Mouse (Mus musculus): ENCODE measurements around the gene Marveld3. TPM values are rescaled to one million over a fixed set of nuclear protein-coding genes. Genes with fewer than 3 reads are reported as not detected.

The Marveld3 gene
- polyA plus RNA-seq, 1 experiment from 2014 or later: 1.7 TPM

DNA sequence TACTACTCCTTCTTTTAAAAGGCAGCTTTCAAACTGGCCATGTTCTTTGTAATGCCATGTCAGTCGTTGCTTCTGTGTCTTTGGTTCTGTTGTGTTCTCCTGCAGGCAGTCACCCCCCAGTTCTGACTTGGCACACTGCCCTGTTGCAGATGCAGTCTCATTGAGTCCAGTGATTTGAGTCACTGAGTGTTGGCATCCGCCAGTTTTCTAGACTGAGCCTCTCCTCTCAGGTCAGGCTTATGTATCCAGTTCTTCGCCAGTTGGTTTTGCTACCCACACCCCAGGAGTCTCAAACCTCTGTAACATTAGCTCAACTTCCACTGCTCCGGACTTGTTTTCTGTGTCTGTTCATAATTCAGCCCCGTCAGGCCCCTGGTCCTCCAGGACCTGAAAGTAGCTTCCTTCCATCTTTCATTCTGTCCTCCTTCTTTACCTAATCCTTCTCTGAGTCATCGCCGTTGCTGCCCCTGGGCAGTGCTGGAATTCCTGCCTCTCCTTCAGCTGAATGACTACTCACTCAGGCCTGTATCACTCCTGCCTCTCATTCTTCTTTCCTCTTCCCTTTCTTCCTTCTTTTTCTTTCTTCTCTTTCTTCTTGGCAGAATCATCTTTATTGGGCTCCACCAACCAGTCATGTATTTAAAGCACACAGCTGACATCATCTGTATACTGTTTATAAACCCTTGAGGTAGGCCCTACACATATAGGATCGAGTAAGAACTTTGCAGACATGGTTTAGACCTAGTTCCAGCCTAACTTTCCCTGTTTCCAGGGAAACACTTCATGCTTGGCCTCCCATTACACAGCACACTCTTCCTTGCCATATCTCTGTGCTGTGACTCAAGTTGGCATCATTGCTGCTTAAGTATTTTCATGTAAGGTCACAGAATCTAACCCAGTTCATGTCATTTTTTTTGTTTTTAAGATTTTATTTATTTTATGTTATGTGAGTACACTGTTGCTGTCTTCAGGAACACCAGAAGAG, 41.3 kb downstream of the Marveld3 start:
- no peak for ATAC-seq (ENCODE audit: low FRiP score)
- no peaks in the 10 kb centered on the region for H3K4me1 ChIP-seq
- H3K4me3 ChIP-seq (replicated peaks): no peak overlapping the region
- no peak overlapping the region for H3K9ac ChIP-seq
- WGBS: 90% methylated on average over 8 of the region's 8 CpGs
- H3K27me3 ChIP-seq: no peaks in the 10 kb centered on the region
- H3K9me3 ChIP-seq: no peaks in the 10 kb centered on the region
- H3K36me3 ChIP-seq (replicated peaks): peaks cover 44% of the 10 kb centered on the region
- H3K4me2 ChIP-seq: no peak overlapping the region
- no peak overlapping the region for H3K27ac ChIP-seq

DNA sequence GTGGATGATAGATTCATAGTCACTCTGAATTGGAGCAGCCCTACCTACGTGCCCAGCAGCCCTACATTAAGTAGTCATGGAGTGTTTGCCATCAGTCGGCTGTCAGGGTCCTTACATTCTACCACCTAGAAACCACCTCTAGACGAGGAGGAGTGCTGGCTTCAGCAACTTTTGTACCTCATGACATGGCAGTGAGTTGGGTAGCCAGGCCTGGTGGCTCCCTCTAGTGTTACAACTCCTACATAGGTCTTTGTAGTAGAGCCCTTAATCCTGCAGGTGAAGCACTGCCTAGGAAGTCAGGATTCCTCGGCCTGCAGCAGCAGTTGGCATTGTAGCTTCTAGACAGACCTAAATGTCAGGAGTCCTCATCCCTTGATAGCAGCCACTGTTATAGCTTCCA, 44.7 kb downstream of the Marveld3 start:
- WGBS: 56% methylated on average over 4 of the region's 4 CpGs
- Histone ChIP-seq H3K27me3 (no peaks in the 10 kb centered on the region), H3K27ac (no peak overlapping the region), H3K9me3 (no peaks in the 10 kb centered on the region), H3K4me3 (replicated peaks) (no peak overlapping the region), H3K4me1 (no peaks in the 10 kb centered on the region), H3K36me3 (replicated peaks) (peaks cover 55% of the 10 kb centered on the region), H3K4me2 (no peak overlapping the region), H3K9ac (no peak overlapping the region)
- no peak for ATAC-seq (ENCODE audit: low FRiP score)

DNA sequence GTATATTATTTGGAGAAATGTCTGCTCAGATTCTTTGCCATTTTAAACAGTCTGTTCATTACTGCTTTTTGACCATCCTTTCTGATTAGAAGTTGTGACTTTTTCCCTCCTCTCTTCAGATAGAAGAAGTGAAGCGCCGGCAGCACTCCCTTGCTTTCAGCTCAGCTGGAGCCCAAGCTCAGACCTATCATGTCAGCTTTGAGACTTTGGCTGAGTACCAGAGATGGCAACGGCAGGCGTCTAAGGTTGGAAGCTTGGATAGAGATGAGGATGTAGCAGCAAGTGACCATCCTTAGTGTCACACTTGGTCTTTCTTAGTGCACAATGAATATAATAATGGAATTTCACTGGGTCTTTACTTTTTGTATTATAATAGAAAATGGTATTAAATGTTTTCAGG, 54.6 kb downstream of the Marveld3 start:
- peaks cover 32% of the 10 kb centered on the region for H3K36me3 ChIP-seq (replicated peaks)
- H3K9ac ChIP-seq: no peak overlapping the region
- H3K4me1 ChIP-seq: no peaks in the 10 kb centered on the region
- H3K27me3 ChIP-seq: no peaks in the 10 kb centered on the region
- H3K27ac ChIP-seq: no peak overlapping the region
- H3K4me3 ChIP-seq (replicated peaks): no peak overlapping the region
- H3K4me2 ChIP-seq: no peak overlapping the region
- 91% methylated on average over 4 of the region's 4 CpGs for WGBS
- H3K9me3 ChIP-seq: no peaks in the 10 kb centered on the region
- no peak for ATAC-seq (ENCODE audit: low FRiP score)

DNA sequence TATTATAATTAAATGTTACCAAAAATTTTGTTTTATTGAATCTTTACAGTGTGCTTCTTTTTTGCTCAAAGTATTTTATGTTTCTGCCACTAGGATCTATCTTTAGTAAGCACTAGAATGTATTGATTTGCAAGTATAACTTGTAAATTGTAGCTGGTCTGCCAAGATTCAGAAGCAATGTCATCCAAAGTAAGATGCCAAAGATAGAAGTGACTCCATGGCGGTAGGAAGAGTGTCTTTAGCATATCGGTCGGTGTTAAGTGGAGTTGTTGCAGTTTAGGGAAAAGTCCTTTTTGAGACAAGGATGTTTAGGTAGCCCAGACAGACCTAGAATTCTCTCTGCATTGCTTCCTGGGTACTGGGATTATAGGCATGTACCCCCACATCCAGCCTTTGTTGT, 55.1 kb downstream of the Marveld3 start:
- ATAC-seq (ENCODE audit: low FRiP score): no peak
- WGBS: 93% methylated on average over 3 of the region's 3 CpGs

DNA sequence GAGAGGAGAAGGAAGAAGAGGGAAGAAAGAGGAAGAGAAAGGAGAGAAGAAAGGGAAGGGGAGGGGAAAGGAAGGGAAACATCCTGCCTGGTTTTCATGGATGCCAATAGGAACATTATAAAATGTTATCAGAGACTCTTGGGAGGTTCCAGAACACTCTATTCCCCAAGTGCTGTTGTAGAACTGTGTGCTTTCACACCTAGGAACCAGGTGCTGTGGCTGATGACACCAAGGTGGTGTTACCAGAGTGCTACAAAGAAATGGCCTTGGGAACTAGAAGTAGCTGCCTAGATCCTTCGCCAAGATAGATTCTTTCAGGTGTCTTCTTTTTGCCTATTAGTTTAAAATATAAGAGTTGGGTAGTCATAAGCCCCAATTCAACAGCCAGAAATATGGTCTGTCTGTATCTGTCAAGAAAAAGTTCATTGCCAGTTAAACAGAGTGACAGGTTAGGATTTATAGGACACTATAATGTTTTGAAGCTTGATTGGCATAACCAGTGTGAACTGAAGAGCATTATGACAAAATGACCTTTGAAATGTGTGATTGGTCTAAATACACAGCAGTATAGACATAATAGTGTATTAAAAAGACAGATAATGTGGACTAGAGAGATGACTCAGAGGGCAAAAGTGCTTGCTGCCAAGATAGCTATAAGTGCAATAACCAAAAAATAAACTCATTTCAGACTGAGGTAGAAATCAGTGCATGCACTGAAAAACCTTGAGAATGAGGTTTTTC, 56.9 kb downstream of the Marveld3 start:
- Histone ChIP-seq H3K36me3 (replicated peaks) (peaks cover 35% of the 10 kb centered on the region), H3K27me3 (no peaks in the 10 kb centered on the region), H3K27ac (no peak overlapping the region), H3K9ac (no peak overlapping the region), H3K4me2 (no peak overlapping the region), H3K4me3 (replicated peaks) (no peak overlapping the region), H3K4me1 (no peaks in the 10 kb centered on the region), H3K9me3 (no peaks in the 10 kb centered on the region)
- 94% methylated on average over 1 of the region's 1 CpGs for WGBS
- ATAC-seq (ENCODE audit: low FRiP score): no peak

More for the DNA sequence above, 55.1 kb downstream of the Marveld3 start:
- no peak overlapping the region for H3K27ac ChIP-seq
- H3K4me3 ChIP-seq (replicated peaks): no peak overlapping the region
- no peaks in the 10 kb centered on the region for H3K9me3 ChIP-seq
- no peak overlapping the region for H3K4me2 ChIP-seq
- H3K27me3 ChIP-seq: no peaks in the 10 kb centered on the region
- no peak overlapping the region for H3K9ac ChIP-seq
- no peaks in the 10 kb centered on the region for H3K4me1 ChIP-seq
- H3K36me3 ChIP-seq (replicated peaks): peaks cover 30% of the 10 kb centered on the region

DNA sequence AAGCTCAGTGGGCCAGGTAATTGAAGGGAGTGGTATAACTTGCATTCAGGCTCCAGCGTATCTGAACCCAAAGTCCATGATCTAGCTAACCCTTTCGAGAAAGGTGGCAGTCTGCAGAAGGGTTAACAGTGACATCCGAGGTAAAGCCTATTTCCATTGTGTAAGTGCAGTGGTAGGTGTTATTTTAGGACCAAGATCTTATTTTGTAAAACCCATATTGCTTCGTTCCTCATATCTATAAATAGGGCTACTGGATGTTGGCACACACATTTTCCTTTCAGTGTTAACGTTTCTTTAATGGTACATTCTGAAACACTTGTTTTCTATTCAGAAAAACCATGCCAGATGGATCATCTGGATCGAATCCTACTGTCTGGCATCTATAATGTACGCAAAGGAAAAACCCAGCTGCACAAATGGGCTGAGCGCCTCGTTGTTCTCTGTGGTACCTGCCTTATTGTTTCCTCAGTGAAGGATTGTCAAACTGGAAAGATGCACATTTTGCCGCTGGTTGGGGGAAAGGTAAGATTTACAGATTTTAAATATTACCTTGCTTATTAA, 58.0 kb downstream of the Marveld3 start:
- no peaks in the 10 kb centered on the region for H3K27me3 ChIP-seq
- H3K4me2 ChIP-seq: no peak overlapping the region
- H3K27ac ChIP-seq: no peak overlapping the region
- no peak overlapping the region for H3K9ac ChIP-seq
- H3K36me3 ChIP-seq (replicated peaks): peaks cover 25% of the 10 kb centered on the region
- H3K9me3 ChIP-seq: no peaks in the 10 kb centered on the region
- ATAC-seq (ENCODE audit: low FRiP score): no peak
- 87% methylated on average over 10 of the region's 10 CpGs for WGBS
- H3K4me3 ChIP-seq (replicated peaks): no peak overlapping the region
- H3K4me1 ChIP-seq: no peaks in the 10 kb centered on the region

DNA sequence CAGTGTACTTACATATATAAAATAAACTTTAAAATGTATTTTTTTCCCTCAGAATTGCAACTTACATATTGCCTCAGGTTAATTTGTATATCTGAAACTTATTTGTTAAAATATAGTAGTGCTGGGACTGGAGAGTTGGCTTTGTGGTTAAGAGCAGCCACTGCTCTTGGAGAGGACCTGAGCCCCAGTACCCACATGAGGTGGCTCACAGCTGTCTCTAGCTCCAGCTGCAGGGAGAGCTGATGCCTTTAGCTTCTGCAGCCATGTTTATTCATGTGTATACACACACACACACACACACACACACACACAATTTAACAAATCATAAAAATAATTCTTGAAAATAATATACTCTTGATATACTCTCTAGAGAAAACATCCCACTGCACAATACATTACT, 59.6 kb downstream of the Marveld3 start:
- Histone ChIP-seq H3K4me3 (replicated peaks) (no peak overlapping the region), H3K36me3 (replicated peaks) (peaks cover 18% of the 10 kb centered on the region), H3K4me1 (no peaks in the 10 kb centered on the region), H3K27me3 (no peaks in the 10 kb centered on the region), H3K9me3 (no peaks in the 10 kb centered on the region), H3K27ac (no peak overlapping the region), H3K9ac (no peak overlapping the region), H3K4me2 (no peak overlapping the region)
- ATAC-seq (ENCODE audit: low FRiP score): no peak

Other genes with a start within 250 kb of the Marveld3 start
- 7.4 and 9.6 TPM in 2 replicates for gene Atxn1l, start 224.5 kb downstream of the Marveld3 start, polyA plus RNA-seq (2016; fragmentation: Nextera tagmentation; extraction: Ambion mirVana)
- 67.6 and 71.1 TPM in 2 replicates for gene Ap1g1, start 183.6 kb downstream of the Marveld3 start, polyA plus RNA-seq (2016; fragmentation: Nextera tagmentation; extraction: Ambion mirVana)
- gene Phlpp2, start 93.7 kb downstream of the Marveld3 start, polyA plus RNA-seq (2016; fragmentation: Nextera tagmentation; extraction: Ambion mirVana): 3.1 and 3.9 TPM in 2 replicates
- not detected in 2 replicates for gene Tat, start 28.2 kb upstream of the Marveld3 start, polyA plus RNA-seq (2016; fragmentation: Nextera tagmentation; extraction: Ambion mirVana)
- gene Chst4, start 77.5 kb upstream of the Marveld3 start, polyA plus RNA-seq (2016; fragmentation: Nextera tagmentation; extraction: Ambion mirVana): not detected in 2 replicates
- 15.2 and 17.2 TPM in 2 replicates for gene Zfp612, start 117.5 kb upstream of the Marveld3 start, polyA plus RNA-seq (2016; fragmentation: Nextera tagmentation; extraction: Ambion mirVana)
- not detected in 2 replicates for gene Gm21964, start 139.0 kb upstream of the Marveld3 start, polyA plus RNA-seq (2016; fragmentation: Nextera tagmentation; extraction: Ambion mirVana)
- not detected in 2 replicates for gene Gm17720, start 140.6 kb upstream of the Marveld3 start, polyA plus RNA-seq (2016; fragmentation: Nextera tagmentation; extraction: Ambion mirVana)
- gene Calb2, start 206.0 kb upstream of the Marveld3 start, polyA plus RNA-seq (2016; fragmentation: Nextera tagmentation; extraction: Ambion mirVana): 31.4 and 42.6 TPM in 2 replicates

All from forebrain, embryonic 12.5 days (tissue).